Mouse (Mus musculus) adrenal gland, postnatal 0 days (tissue): ENCODE results near the gene Olfr971. TPM values are rescaled to one million over a fixed set of nuclear protein-coding genes. Genes with fewer than 3 reads are reported as not detected.

ENCODE experiments used
- polyA plus RNA-seq: library from polyadenylated mRNA; unstranded; fragments of >200 nt; fragmentation: Nextera tagmentation; extraction: Ambion mirVana; gene quantifications from 2 replicates; pipeline ENCODE4 v1.2.1, GENCODE M21; 2015

The Olfr971 gene
- not detected in 2 replicates for polyA plus RNA-seq

DNA sequence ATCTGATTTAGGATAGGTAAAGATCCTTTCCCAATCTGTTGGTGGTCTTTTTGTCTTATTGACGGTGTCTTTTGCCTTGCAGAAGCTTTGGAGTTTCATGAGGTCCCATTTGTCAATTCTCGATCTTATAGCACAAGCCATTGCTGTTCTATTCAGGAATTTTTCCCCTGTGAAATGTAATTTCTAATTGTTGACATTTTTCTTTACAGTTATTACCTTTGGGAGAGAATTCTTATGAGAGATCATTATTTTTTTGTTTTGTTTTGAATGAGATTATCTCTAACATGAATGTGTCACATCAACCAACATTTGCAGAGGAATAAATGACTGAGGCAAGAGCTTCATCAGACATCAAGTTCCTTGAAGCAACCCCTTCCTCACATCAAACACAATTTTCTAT is at the start of gene Olfr971:
Gene Olfr971 (plus strand): TSS at position 301 of the 400 bp plus-strand sequence.

GRCm38 (mm10) chr9:39790558-39790957 is 46.1 kb upstream of the Olfr971 start, which contains the start of gene Olfr969:
Olfr969 (plus strand) TSS chr9:39790945.

DNA sequence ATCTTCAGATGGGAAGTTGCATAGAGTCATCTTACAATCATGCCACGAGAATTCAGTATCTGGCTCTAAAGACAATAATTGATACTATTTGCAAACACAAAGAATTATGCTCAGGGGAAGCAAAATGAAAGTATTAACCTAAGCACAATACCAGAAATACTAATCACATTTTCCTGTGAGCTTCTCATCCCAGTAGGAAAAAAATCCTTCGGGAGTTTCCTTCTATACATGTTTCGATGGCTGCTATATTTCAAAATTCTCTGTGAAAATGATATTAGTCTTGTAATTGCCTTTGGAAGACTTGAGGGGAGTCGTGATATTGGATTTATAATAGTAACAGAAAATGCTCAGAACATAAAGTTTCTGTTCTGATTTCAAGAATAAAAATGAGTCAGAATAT is 28.1 kb upstream of the Olfr971 start, which contains the start of gene Olfr970:
Gene Olfr970 (plus strand): TSS at position 301 of the 400 bp plus-strand sequence.

DNA sequence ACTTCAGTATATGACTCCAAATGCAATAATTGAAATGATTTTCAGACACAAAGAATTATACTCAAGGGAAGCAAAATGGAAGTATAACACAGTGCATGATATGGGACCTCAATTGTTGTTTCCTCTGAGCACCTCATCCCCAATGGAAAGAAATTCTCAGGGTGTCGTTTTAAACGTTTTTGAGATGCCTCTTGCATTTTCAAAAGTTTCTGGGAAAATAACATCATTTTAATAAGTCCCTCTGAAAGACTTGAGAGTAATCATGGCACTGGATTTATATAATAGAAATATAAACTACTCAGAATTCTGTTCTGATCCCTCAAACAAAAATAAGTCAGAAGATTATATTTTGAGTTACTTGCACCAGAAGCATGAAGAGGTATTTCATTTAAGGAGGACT is 29.4 kb downstream of the Olfr971 start, which contains the start of gene Olfr972:
Gene Olfr972 (plus strand): TSS at position 301 of the 400 bp plus-strand sequence.

Other genes with a start within 250 kb of the Olfr971 start
- 39.4 and 49.0 TPM in 2 replicates for gene AW551984, start 232.5 kb upstream of the Olfr971 start, polyA plus RNA-seq
- gene Olfr148, start 226.2 kb upstream of the Olfr971 start, polyA plus RNA-seq, result not detected in 2 replicates
- gene Olfr960, start 215.5 kb upstream of the Olfr971 start, polyA plus RNA-seq, result not detected in 2 replicates
- not detected in 2 replicates for gene Olfr961, start 191.8 kb upstream of the Olfr971 start, polyA plus RNA-seq
- not detected in 2 replicates for gene Olfr963, start 169.7 kb upstream of the Olfr971 start, polyA plus RNA-seq
- gene Olfr149, start 129.8 kb upstream of the Olfr971 start, polyA plus RNA-seq, result not detected in 2 replicates
- gene Olfr965, start 125.5 kb upstream of the Olfr971 start, polyA plus RNA-seq, result not detected in 2 replicates
- gene Olfr150, start 105.9 kb upstream of the Olfr971 start, polyA plus RNA-seq, result not detected in 2 replicates
- not detected in 2 replicates for gene Olfr967, start 90.6 kb upstream of the Olfr971 start, polyA plus RNA-seq
- not detected in 2 replicates for gene Olfr968, start 53.6 kb upstream of the Olfr971 start, polyA plus RNA-seq
- not detected in 2 replicates for gene Olfr969, start 45.9 kb upstream of the Olfr971 start, polyA plus RNA-seq
- not detected in 2 replicates for gene Olfr970, start 28.0 kb upstream of the Olfr971 start, polyA plus RNA-seq
- not detected in 2 replicates for gene Olfr972, start 29.5 kb downstream of the Olfr971 start, polyA plus RNA-seq
- not detected in 2 replicates for gene Olfr229, start 70.5 kb downstream of the Olfr971 start, polyA plus RNA-seq
- gene Olfr974, start 100.6 kb downstream of the Olfr971 start, polyA plus RNA-seq, result not detected in 2 replicates
- not detected in 2 replicates for gene Olfr975, start 115.2 kb downstream of the Olfr971 start, polyA plus RNA-seq
- not detected in 2 replicates for gene Olfr976, start 124.3 kb downstream of the Olfr971 start, polyA plus RNA-seq
- not detected in 2 replicates for gene Olfr978, start 155.2 kb downstream of the Olfr971 start, polyA plus RNA-seq
- not detected in 2 replicates for gene Olfr979, start 166.6 kb downstream of the Olfr971 start, polyA plus RNA-seq
- gene Olfr980, start 172.7 kb downstream of the Olfr971 start, polyA plus RNA-seq, result not detected in 2 replicates
- not detected in 2 replicates for gene Olfr981, start 184.6 kb downstream of the Olfr971 start, polyA plus RNA-seq
- gene Olfr982, start 237.0 kb downstream of the Olfr971 start, polyA plus RNA-seq, result not detected in 2 replicates